Mouse (Mus musculus) c-Kit-positive CD71-negative TER-119-negative erythroid progenitor cells, embryonic 14.5 days (primary cell): ENCODE measurements at regions not wholly inside any gene's neighbourhood (a gene's known extent, or its start where the extent isn't known, plus 50 kb on each side); places are given as distances from the start of the nearest gene placed in this dataset.

Source experiments
- DNase-seq: peaks from one replicate; pipeline ENCODE4 v3.0.0-alpha.2; 2013; ENCODE audit warnings: low read depth

DNA sequence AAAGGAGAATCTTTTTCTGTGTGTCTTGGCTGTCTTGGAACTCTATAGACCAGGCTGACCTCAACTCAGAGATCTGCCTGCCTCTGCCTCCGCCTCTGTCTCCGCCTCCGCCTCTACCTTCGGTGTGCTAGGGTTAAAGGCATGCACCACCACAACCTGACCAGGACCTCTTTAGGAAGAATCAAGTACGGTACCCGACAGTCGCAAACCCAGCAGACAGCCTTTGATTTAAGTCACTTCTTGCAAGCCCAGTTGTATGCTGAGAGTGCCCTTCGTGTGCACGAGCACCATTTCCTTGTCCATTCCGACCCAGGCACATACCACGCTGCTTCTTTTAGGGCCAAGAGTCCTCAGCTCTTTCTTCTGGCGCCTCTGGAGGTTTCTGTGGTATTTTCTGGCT, 105.0 kb upstream of the Six3 start:
- no peak for DNase-seq

DNA sequence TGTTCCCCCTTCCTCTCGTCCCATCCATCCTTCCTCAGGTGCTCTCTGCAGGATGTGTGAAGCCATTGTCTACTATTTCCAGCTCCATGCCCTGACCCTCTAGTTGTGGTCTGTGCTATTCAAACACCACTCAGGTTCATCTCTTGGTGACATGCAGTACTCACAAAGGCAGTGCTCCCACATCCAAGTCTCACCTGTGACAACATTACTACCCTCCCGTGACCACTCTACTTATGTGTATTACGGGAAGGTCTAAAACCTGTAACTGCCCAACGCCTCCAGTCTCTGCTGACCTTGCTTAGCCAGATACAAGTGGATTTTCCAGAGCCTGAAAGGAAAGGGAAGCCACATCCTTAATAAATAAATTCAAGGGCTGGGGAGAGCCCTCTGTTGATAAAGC, 100.4 kb upstream of the Six3 start:
- DNase-seq: no peak

DNA sequence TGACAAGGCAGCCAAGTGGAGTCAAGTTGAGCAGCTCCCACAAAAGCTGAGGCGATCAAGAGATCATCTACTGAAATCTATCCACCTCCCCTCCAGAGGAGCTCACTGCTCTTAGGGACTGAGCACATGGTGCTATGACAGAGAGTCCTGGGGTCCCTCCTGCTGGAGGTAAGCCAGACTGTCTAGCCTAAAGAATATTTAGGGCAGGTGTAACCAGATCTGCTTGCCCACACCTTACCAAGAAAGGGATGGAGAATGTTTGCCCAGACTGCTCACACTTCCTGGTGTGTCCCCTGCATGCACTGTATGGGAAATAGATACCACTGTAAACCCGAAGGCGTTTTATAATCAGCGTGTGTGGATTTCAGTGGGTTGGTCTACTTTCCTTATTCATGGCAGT, 99.5 kb upstream of the Six3 start:
- DNase-seq: no peak

DNA sequence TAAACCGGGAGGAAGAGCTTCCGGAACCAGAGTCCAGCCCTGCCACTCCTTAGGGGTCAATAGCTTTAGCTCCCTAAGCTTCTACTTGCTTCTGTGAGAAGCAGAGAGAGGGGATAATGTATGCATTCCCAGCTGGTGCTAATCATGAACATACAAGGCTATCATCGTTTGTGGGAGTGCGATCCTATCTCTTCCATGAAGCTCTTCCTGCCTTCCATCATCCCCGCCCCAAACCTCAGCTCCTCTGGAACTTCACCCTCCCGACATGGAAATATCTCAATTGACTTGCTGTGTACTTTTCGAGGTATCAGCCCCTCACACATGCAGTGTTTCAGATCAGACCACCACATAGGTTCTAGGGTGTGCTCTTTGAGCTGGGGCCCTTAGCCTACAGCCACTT, 99.0 kb upstream of the Six3 start:
- DNase-seq: no peak

DNA sequence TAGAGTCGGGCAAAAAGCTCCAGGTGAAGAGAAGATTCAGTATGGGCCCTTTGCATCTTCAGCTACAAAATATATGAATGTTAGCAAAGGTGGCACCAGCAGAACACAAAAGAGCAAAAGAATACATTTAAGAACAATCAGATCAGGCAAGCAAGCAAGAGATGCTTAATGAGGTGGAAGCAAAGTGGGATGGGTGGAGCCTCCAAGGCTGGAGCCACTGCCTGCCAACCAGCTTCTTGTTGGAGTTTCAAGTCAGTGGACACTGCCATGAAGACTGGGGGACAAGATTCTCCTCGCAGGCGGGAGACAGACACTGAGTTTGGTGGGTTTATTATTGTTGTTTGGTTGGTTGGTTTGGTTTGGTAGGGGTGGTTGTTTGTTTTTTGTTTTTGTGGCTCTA, 96.1 kb upstream of the Six3 start:
- DNase-seq: no peak

DNA sequence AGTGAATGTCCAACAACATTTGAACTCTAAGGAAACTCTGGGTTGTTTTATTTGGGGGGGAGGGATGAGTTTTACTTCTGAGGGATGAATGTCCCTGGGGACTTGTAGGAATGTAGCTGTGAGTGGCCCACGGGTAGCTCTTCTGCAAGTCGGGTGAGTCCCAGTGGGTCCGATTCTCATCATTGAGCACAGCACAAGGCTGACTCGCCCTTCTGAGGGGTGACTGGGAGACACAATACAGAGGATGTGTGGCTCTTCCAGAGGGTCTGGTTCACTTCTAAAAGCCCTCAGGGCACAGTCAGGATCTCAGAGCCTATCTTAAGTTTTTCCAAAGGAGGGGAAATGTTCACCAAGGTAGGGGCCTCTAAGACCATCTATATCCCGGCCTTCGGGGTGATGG, 94.9 kb upstream of the Six3 start:
- DNase-seq: no peak

DNA sequence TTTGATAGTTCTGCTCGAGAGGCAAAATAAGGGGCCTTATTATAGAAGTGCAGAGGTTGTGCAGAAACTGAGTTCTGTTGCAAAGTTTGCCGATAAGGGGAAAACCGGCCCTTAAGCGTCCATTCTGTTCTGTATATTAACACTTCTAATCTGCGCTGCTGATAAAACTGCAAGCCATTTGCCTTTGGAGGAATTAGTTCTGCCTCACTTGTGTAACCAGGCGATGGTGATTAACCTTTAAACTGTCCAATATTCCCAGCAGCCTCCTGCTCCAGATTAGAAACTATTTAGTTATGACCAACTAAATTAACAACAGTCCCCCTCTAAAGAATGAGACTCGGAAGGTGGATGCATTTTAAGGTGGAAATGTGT, 86.1 kb upstream of the Six3 start:
- DNase-seq: no peak

DNA sequence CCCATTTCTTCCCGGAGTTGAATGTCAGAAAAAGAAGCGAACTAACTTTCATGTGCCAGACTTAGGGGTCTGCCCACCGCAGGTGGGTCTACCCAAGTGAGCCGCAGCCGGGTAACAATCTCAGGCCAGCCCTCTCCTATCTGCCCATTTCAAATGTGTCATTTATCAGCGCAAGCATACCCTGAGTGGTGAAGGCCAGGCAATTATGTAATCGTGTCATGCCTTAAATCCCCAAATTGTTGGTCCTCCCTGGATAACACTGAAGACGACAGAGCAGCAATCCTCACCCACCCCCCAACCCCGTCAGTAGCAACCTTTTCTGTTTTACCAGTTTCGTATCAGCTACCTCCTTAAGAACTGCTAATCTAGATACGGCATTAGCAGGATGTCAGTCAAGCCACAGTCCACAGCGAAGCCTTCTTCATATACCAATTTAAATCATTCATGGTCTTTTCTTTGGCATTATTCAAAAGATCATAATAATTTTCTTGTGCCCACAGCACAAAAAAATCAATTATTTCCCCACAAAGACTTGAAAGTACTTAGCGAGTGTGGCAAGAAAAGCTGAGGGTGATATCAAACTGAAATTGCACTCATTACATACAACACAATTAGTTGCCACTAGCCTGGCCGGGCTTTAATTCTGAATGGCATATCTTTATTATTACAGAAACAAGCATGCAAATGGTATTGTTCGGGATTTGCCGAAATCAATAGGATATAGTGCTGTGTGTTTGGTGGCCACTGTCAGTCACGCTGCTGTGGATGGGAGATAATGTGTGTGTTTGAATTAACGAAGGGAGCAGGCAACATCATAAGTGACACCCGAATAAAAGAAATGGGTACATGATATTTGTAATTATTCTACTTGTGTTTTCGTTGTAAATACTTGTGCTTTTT, 85.1 kb upstream of the Six3 start:
- no peak for DNase-seq

DNA sequence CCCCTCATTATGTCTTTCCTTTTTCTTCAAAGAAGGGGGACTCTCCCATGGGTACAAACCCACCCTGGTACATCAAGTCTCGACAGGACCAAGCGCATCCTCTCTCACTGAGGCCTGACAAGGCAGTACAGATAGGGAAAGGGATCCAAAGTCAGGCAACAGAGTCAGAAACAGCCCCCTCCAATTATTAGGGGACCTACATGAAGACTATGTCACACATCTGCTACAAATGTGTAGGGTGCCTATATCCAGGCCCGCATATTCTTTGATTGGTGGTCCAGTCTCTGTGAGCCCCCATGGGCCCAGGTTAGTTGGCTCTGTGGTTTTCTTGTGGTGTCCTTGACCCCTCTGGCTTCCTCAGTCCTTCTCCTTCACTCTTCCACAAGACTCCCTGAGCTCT, 77.1 kb upstream of the Six3 start:
- DNase-seq: no peak

DNA sequence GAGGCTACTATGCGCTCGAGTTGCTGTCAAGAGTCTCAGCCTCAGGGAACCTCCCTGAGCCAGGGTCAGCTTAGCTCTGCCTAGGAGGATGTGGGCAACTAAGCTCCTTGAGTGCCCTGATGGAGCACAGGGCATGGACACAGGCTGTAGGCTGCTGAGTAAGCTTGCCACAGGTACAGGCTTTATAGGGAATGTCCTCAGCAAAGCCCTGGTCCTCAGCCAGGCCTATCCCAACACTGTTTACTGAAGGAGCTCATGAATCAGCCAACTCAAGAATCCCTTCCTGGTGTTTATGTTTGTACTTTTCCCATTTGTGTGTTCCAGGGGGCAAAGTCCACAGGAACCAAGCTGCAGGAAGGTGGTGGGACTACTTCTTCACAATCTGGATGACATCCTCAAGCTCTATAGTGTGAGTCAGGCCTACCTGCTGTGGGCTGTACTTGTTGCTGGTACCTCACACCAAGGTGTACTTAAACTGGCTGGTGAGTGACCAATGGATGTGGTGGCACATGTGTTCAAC, 72.1 kb upstream of the Six3 start:
- DNase-seq: no peak

DNA sequence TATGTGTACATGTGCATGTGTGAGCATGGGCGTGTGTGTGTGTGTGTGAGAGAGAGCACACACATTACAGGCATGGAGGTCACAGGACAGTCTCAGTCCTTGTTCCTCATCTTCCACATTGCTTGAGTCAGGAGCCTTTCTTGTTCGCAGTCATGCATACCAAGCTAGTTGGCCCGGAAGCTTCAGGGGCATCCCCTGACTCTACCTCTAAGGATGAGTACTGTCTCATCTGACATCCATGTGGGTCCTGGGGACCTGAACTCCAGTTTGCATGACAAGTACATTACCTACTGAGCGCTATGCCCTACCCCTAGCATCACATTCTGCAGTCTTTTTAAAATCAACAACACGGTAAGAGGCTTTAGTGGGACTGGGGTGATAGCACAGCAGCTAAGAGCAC, 65.3 kb upstream of the Six3 start:
- DNase-seq: no peak

DNA sequence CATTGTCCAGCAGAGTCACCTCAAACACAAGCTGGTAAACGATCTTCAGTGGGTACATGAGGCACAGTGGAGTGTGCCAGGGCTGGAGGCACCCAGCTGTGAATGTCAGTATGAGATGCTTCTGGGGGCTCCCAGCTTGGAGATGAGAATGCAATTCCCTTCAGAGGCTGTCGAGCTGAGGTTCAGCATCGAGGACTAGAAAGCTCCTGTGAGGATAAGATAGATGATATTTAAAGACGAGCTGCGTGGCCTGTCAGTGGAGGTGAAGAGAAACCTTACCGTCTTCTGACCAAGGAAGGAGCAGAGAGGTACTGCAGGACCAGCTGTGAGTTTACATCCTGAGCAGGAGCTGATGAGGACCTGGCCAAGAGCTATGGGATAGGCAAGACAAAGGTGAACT, 52.4 kb upstream of the Six3 start:
- no peak for DNase-seq

DNA sequence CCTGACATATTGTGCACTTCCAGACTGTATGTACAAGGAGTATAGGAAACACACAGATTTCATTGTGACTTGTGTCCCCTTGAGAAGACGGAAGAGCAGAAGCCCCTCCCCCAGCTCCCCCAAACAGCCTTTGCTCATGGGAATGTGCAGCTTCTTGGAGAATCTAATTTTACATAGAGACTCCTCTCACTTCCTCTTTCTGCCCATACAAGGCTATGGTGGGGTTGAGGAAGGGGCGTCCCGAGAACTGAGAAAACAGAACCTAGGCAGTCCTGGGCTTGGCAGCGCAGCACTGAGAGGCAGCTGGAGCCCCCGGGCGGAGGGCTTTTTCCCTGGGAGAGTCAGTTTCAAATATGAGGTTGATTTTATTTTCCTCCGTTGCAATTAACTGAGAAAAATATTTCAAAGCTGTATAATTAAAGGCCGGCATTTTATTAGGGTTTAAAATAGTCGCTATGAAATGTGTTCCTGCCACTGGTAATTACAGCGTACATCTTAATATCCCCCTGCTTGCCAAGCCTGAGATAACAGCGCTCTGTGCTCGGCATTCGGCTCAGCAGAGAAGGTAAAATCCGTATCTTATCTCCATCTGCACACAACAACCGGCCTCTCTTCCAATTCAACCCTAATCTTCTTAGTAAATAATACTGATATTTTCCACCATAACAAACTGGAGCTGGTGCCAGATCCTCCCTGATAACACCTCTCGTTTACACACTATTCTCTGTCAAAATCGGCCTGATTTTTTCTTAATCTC, 50.7 kb upstream of the Six3 start:
- DNase-seq: peak; percentile 14

DNA sequence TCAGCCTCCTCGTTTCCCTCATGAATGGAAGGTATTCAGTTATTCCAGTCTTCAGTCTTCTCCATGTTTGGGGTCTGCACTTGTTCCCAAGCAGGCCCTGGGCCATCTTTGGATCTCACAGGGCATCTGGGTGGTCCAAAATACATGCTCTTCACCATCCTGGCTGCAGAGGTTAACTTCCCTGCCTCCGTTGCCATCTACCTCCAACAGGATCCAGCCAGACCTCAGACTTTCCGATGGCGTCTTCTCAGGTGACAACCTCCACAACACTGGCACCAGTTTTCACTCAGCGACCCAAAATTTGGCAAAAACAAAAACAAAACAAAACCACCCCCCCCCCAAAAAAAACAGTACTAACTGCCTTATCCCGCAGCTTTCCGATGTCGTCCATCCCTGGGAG, 50.0 kb upstream of the Six3 start:
- no peak for DNase-seq
